Mouse (Mus musculus) embryonic fibroblast, embryonic 13.5 days (primary cell): ENCODE measurements around the gene Nhlh1. TPM values are rescaled to one million over a fixed set of nuclear protein-coding genes. Genes with fewer than 3 reads are reported as not detected.
A peak's percentile ranks its signal among the peaks of the same experiment; 100 is the strongest.

ENCODE experiments used
- H3K27ac ChIP-seq: 2 replicates; pipeline ENCODE4 v1.5.1; 2012; ENCODE audit warnings: low read length, control low read depth, inconsistent platforms; ENCODE audit not compliant: insufficient read depth
- H3K4me1 ChIP-seq: 2 replicates; pipeline ENCODE4 v1.6.1; 2011; ENCODE audit warnings: low read length; ENCODE audit not compliant: control insufficient read depth, insufficient read depth
- H3K4me3 ChIP-seq: 2 replicates; pipeline ENCODE4 v1.5.1; 2011; ENCODE audit warnings: mild to moderate bottlenecking, control low read depth, low read length; ENCODE audit not compliant: insufficient read depth
- CTCF ChIP-seq: IDR thresholded peaks from 2 replicates; pipeline ENCODE4 v1.5.1; 2011; ENCODE audit warnings: mild to moderate bottlenecking, control low read depth, low read length, moderate library complexity, borderline replicate concordance; ENCODE audit not compliant: insufficient read depth
- POLR2A ChIP-seq: IDR thresholded peaks from 2 replicates; pipeline ENCODE4 v1.6.1; 2011; ENCODE audit warnings: low read depth, mild to moderate bottlenecking, control low read depth, low read length, moderate library complexity
- polyA plus RNA-seq: library from polyadenylated mRNA; stranded (reverse); fragments of >200 nt; gene quantifications from 2 replicates; pipeline ENCODE4 v1.2.4, GENCODE M21; 2011; ENCODE audit warnings: low read depth; ENCODE audit not compliant: missing spikeins, insufficient read length

Gene Nhlh1
- polyA plus RNA-seq, result not detected in 2 replicates

GRCm38 (mm10) chr1:172057491-172057921 is at the start of gene Nhlh1:
TSS of gene Nhlh1 (minus strand) at chr1:172057573.
- Histone ChIP-seq H3K27ac (no peak within 1 kb of the TSS), H3K4me1 (no peaks in the 10 kb centered on the region; the same call in 1 of the 2 replicates), H3K4me3 (no peak within 1 kb of the TSS)
- TF ChIP-seq POLR2A (no peak), CTCF (no peak)

GRCm38 (mm10) chr1:172105101-172105500 is 47.7 kb upstream of the Nhlh1 start:
- TF ChIP-seq CTCF (no peak), POLR2A (no peak)
- Histone ChIP-seq H3K4me3 (no peak overlapping the region), H3K4me1 (no peaks in the 10 kb centered on the region), H3K27ac (no peak overlapping the region)

GRCm38 (mm10) chr1:172103619-172104018 is 46.2 kb upstream of the Nhlh1 start:
- Histone ChIP-seq H3K4me1 (no peaks in the 10 kb centered on the region), H3K4me3 (no peak overlapping the region), H3K27ac (no peak overlapping the region)
- no peak for TF ChIP-seq CTCF
- no peak for TF ChIP-seq POLR2A

GRCm38 (mm10) chr1:172099325-172100033 is 42.1 kb upstream of the Nhlh1 start:
- no peak for TF ChIP-seq CTCF
- TF ChIP-seq POLR2A, result no peak
- Histone ChIP-seq H3K4me1 (no peaks in the 10 kb centered on the region), H3K27ac (no peak overlapping the region), H3K4me3 (no peak overlapping the region)

GRCm38 (mm10) chr1:172095202-172095601 is 37.8 kb upstream of the Nhlh1 start:
- TF ChIP-seq POLR2A (no peak), CTCF (no peak)
- no peak overlapping the region for H3K27ac ChIP-seq
- H3K4me3 ChIP-seq, result no peak overlapping the region
- H3K4me1 ChIP-seq, result no peaks in the 10 kb centered on the region

GRCm38 (mm10) chr1:172094295-172094694 is 36.9 kb upstream of the Nhlh1 start:
- no peak for TF ChIP-seq CTCF
- no peak for TF ChIP-seq POLR2A
- no peaks in the 10 kb centered on the region for H3K4me1 ChIP-seq

GRCm38 (mm10) chr1:172093522-172093921 is 36.1 kb upstream of the Nhlh1 start:
- H3K27ac ChIP-seq, result no peak overlapping the region
- no peaks in the 10 kb centered on the region for H3K4me1 ChIP-seq
- TF ChIP-seq POLR2A (no peak), CTCF (no peak)
- H3K4me3 ChIP-seq, result no peak overlapping the region

More at GRCm38 (mm10) chr1:172094295-172094694, 36.9 kb upstream of the Nhlh1 start:
- no peak overlapping the region for H3K4me3 ChIP-seq
- H3K27ac ChIP-seq, result no peak overlapping the region

GRCm38 (mm10) chr1:172082899-172083445 is 25.6 kb upstream of the Nhlh1 start:
- peak overlapping the region; percentile 79 for H3K27ac ChIP-seq
- peak overlapping the region; percentile 97 for H3K4me3 ChIP-seq
- peaks cover 5% of the 10 kb centered on the region for H3K4me1 ChIP-seq
- TF ChIP-seq POLR2A (no peak), CTCF (no peak)

GRCm38 (mm10) chr1:172082101-172082898 is 24.9 kb upstream of the Nhlh1 start, which contains the start of the genes Copa and Ncstn:
TSS of gene Copa (plus strand) at chr1:172082529.
TSS of gene Ncstn (minus strand) at chr1:172082795.
- Histone ChIP-seq H3K27ac (peak within 1 kb of the TSS; percentile 79), H3K4me1 (peaks cover 5% of the 10 kb centered on the region), H3K4me3 (peak within 1 kb of the TSS; percentile 97)
- TF ChIP-seq POLR2A (peak; percentile 72; the same call in 1 of the 2 replicates), CTCF (no peak)

GRCm38 (mm10) chr1:172077981-172078380 is 20.6 kb upstream of the Nhlh1 start:
- Histone ChIP-seq H3K27ac (no peak overlapping the region), H3K4me1 (no peaks in the 10 kb centered on the region), H3K4me3 (no peak overlapping the region)
- TF ChIP-seq CTCF (no peak), POLR2A (no peak)
